Mouse (Mus musculus) midbrain, embryonic 12.5 days (tissue): ENCODE measurements around the gene Tmem132a. TPM values are rescaled to one million over a fixed set of nuclear protein-coding genes. Genes with fewer than 3 reads are reported as not detected.

Experiments used
- ATAC-seq: fragments of 200-750 bp; cut with Nextera tagmentation; 2 replicates; pipeline ENCODE4 v1.8.0; 2017; ENCODE audit warnings: low read depth, moderate TSS enrichment, moderate library complexity; ENCODE audit not compliant: low FRiP score
- H3K27ac ChIP-seq: fragments of 300-500 bp; sonication (generic); replicated peaks from 2 replicates; pipeline ENCODE4 v1.5.1; 2016; ENCODE audit warnings: mild to moderate bottlenecking
- H3K27me3 ChIP-seq: fragments of 300-500 bp; sonication (generic); 2 replicates; pipeline ENCODE4 v1.6.1; 2016; ENCODE audit warnings: mild to moderate bottlenecking
- H3K36me3 ChIP-seq: fragments of 300-500 bp; sonication (generic); 2 replicates; pipeline ENCODE4 v1.6.1; 2016
- H3K4me1 ChIP-seq: fragments of 300-500 bp; sonication (generic); 2 replicates; pipeline ENCODE4 v1.6.1; 2016
- H3K4me2 ChIP-seq: fragments of 300-500 bp; sonication (generic); replicated peaks from 2 replicates; pipeline ENCODE4 v1.6.1; 2016; ENCODE audit warnings: mild to moderate bottlenecking, moderate library complexity
- H3K4me3 ChIP-seq: fragments of 300-500 bp; sonication (generic); 2 replicates; pipeline ENCODE4 v1.5.1; 2016; ENCODE audit warnings: mild to moderate bottlenecking
- H3K9ac ChIP-seq: fragments of 300-500 bp; sonication (generic); replicated peaks from 2 replicates; pipeline ENCODE4 v1.6.1; 2016; ENCODE audit warnings: mild to moderate bottlenecking, moderate library complexity
- H3K9me3 ChIP-seq: fragments of 300-500 bp; sonication (generic); 2 replicates; pipeline ENCODE4 v1.6.1; 2016; ENCODE audit warnings: mild to moderate bottlenecking
- WGBS: fragments of 180-500 bp; shearing (Covaris S2); methylation state at CpG from one replicate; pipeline ENCODE4 v1.1.7; 2016; 5-methylcytosine and 5-hydroxymethylcytosine counted together
- polyA plus RNA-seq: library from polyadenylated mRNA; unstranded; fragments of >200 nt; fragmentation: Nextera tagmentation; extraction: Ambion mirVana; gene quantifications from 2 replicates; pipeline ENCODE4 v1.2.1, GENCODE M21; 2016

Gene Tmem132a
- polyA plus RNA-seq, 1 experiment from 2014 or later = 146 TPM

- ATAC-seq = peak; percentile 96
Observed at GRCm38 (mm10) chr19:10869241-10869885, 377 bp downstream of the Tmem132a start.

GRCm38 (mm10) chr19:10868623-10869141, 1.1 kb downstream of the Tmem132a start:
- Histone ChIP-seq H3K9ac (peak overlapping the region; percentile 92), H3K4me2 (peak overlapping the region; percentile 91), H3K9me3 (no peaks in the 10 kb centered on the region), H3K4me1 (peaks cover 29% of the 10 kb centered on the region), H3K27me3 (no peaks in the 10 kb centered on the region), H3K4me3 (peak overlapping the region; percentile 86), H3K36me3 (peaks cover 64% of the 10 kb centered on the region), H3K27ac (peak overlapping the region; percentile 90)
- under 1% methylated on average over 17 of the region's 17 CpGs for WGBS
- peak; percentile 38 for ATAC-seq

More at GRCm38 (mm10) chr19:10869241-10869885, 377 bp downstream of the Tmem132a start:
- Histone ChIP-seq H3K4me2 (peak overlapping the region; percentile 91), H3K27ac (peak overlapping the region; percentile 90), H3K4me1 (peaks cover 29% of the 10 kb centered on the region), H3K4me3 (peak overlapping the region; percentile 86), H3K9ac (peak overlapping the region; percentile 92), H3K27me3 (no peaks in the 10 kb centered on the region), H3K9me3 (no peaks in the 10 kb centered on the region), H3K36me3 (peaks cover 64% of the 10 kb centered on the region)
- WGBS = under 1% methylated on average over 39 of the region's 43 CpGs

- peak overlapping the region; percentile 86 for H3K4me3 ChIP-seq
- H3K36me3 ChIP-seq = peaks cover 64% of the 10 kb centered on the region
- peak overlapping the region; percentile 90; the same call in 1 of the 2 replicates for H3K27ac ChIP-seq
- H3K27me3 ChIP-seq = no peaks in the 10 kb centered on the region
- no peaks in the 10 kb centered on the region for H3K9me3 ChIP-seq
- H3K9ac ChIP-seq = peak overlapping the region; percentile 92
- peak overlapping the region; percentile 91 for H3K4me2 ChIP-seq
- ATAC-seq = no peak
- 38% methylated on average over 5 of the region's 5 CpGs for WGBS
- peaks cover 29% of the 10 kb centered on the region for H3K4me1 ChIP-seq
Observed at GRCm38 (mm10) chr19:10867946-10868622, 1.7 kb downstream of the Tmem132a start.

- WGBS = 93% methylated on average over 13 of the region's 13 CpGs
- no peaks in the 10 kb centered on the region for H3K27me3 ChIP-seq
- no peak overlapping the region for H3K27ac ChIP-seq
- no peak for ATAC-seq
- H3K4me1 ChIP-seq = peaks cover 29% of the 10 kb centered on the region
- peaks cover 64% of the 10 kb centered on the region for H3K36me3 ChIP-seq
- H3K4me2 ChIP-seq = no peak overlapping the region
- H3K9me3 ChIP-seq = no peaks in the 10 kb centered on the region
- H3K4me3 ChIP-seq = no peak overlapping the region
- no peak overlapping the region for H3K9ac ChIP-seq
Observed at GRCm38 (mm10) chr19:10866351-10866750, 3.4 kb downstream of the Tmem132a start.

GRCm38 (mm10) chr19:10860072-10860497, 9.7 kb downstream of the Tmem132a start:
- Histone ChIP-seq H3K27me3 (no peaks in the 10 kb centered on the region), H3K9ac (no peak overlapping the region), H3K27ac (no peak overlapping the region), H3K36me3 (peaks cover 88% of the 10 kb centered on the region), H3K4me1 (no peaks in the 10 kb centered on the region), H3K4me3 (no peak overlapping the region), H3K4me2 (no peak overlapping the region), H3K9me3 (no peaks in the 10 kb centered on the region)
- WGBS = 46% methylated on average over 22 of the region's 22 CpGs
- ATAC-seq = 0 out of 2 replicates have a peak, but pooled peaks have one; percentile 4

GRCm38 (mm10) chr19:10856520-10856919, 13.2 kb downstream of the Tmem132a start:
- WGBS = 49% methylated on average over 2 of the region's 2 CpGs
- Histone ChIP-seq H3K36me3 (peaks cover 52% of the 10 kb centered on the region), H3K9me3 (no peaks in the 10 kb centered on the region), H3K4me3 (no peak overlapping the region), H3K27ac (no peak overlapping the region), H3K4me1 (no peaks in the 10 kb centered on the region), H3K9ac (no peak overlapping the region), H3K4me2 (no peak overlapping the region), H3K27me3 (no peaks in the 10 kb centered on the region)
- no peak for ATAC-seq

GRCm38 (mm10) chr19:10855422-10855821, 14.3 kb downstream of the Tmem132a start:
- Histone ChIP-seq H3K4me3 (no peak overlapping the region), H3K27ac (no peak overlapping the region), H3K9ac (no peak overlapping the region), H3K36me3 (peaks cover 41% of the 10 kb centered on the region), H3K4me2 (no peak overlapping the region), H3K27me3 (no peaks in the 10 kb centered on the region), H3K4me1 (no peaks in the 10 kb centered on the region), H3K9me3 (no peaks in the 10 kb centered on the region)
- ATAC-seq = no peak
- WGBS = 90% methylated on average over 3 of the region's 3 CpGs

GRCm38 (mm10) chr19:10847311-10848087, 22.2 kb downstream of the Tmem132a start:
- Histone ChIP-seq H3K27me3 (peaks cover 12% of the 10 kb centered on the region; the same call in 1 of the 2 replicates), H3K9me3 (no peaks in the 10 kb centered on the region), H3K36me3 (no peaks in the 10 kb centered on the region), H3K4me2 (no peak overlapping the region), H3K27ac (no peak overlapping the region), H3K4me3 (no peak overlapping the region), H3K9ac (no peak overlapping the region), H3K4me1 (no peaks in the 10 kb centered on the region)
- WGBS = 61% methylated on average over 3 of the region's 3 CpGs
- ATAC-seq = no peak

GRCm38 (mm10) chr19:10846150-10846549, 23.6 kb downstream of the Tmem132a start:
- ATAC-seq = no peak
- Histone ChIP-seq H3K27ac (no peak overlapping the region), H3K9me3 (no peaks in the 10 kb centered on the region), H3K36me3 (no peaks in the 10 kb centered on the region), H3K9ac (no peak overlapping the region), H3K4me1 (no peaks in the 10 kb centered on the region), H3K4me3 (no peak overlapping the region), H3K4me2 (no peak overlapping the region), H3K27me3 (peaks cover 13% of the 10 kb centered on the region; the same call in 1 of the 2 replicates)
- WGBS = 78% methylated on average over 7 of the region's 7 CpGs

GRCm38 (mm10) chr19:10845454-10845853, 24.3 kb downstream of the Tmem132a start:
- H3K36me3 ChIP-seq = no peaks in the 10 kb centered on the region
- H3K27me3 ChIP-seq = peaks cover 13% of the 10 kb centered on the region; the same call in 1 of the 2 replicates
- no peak overlapping the region for H3K4me2 ChIP-seq
- no peak overlapping the region for H3K9ac ChIP-seq
- no peak for ATAC-seq
- 80% methylated on average over 3 of the region's 3 CpGs for WGBS
- H3K4me3 ChIP-seq = no peak overlapping the region
- H3K4me1 ChIP-seq = no peaks in the 10 kb centered on the region
- H3K27ac ChIP-seq = no peak overlapping the region
- no peaks in the 10 kb centered on the region for H3K9me3 ChIP-seq

- WGBS = 92% methylated on average over 5 of the region's 5 CpGs
Observed at GRCm38 (mm10) chr19:10844206-10844605, 25.5 kb downstream of the Tmem132a start.

More at GRCm38 (mm10) chr19:10844206-10844605, 25.5 kb downstream of the Tmem132a start:
- Histone ChIP-seq H3K4me3 (no peak overlapping the region), H3K9ac (no peak overlapping the region), H3K27me3 (peaks cover 13% of the 10 kb centered on the region; the same call in 1 of the 2 replicates), H3K4me2 (no peak overlapping the region), H3K9me3 (no peaks in the 10 kb centered on the region), H3K36me3 (no peaks in the 10 kb centered on the region), H3K4me1 (no peaks in the 10 kb centered on the region), H3K27ac (no peak overlapping the region)
- no peak for ATAC-seq
